Mouse (Mus musculus) spleen, postnatal 14 days (tissue): ENCODE results near the gene Srrm1.

Experiments
- DNase-seq, 2 experiments: peaks; one replicate each; pipeline ENCODE4 v3.0.0; 2021 to 2022; ENCODE audit warnings: low spot score in 2 of 2

The Srrm1 gene

DNA sequence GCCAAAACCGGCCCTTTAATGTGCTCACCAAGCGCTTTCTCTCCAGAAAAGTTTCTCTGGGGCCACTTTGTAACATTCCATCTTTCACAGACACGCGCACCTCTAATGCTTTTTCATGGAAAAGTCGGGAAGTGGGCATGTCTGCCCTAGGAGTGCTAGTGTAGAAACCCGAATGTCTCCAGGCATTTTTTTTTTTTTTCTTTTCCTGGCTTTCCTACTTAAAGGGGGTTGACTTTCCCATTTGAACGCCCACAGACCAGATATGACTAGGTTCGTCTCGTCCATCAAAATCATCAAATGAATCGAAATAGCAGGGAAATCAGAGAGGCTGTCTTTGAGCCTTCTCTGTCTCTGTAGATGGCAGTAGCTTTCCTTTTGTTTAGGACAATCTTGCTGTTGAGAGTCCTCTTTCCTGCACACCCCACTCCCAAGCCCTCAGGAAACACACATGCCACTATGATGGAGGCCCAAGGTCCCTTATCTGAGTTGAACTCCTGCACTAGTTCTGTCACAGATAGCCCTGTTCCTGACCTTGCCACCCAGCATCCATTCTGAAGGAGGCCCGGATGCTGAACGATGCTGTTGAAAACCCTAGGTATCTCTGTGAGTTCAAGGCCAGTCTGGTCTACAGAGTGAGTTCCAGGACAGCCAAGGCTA lies 801 bp upstream of the Srrm1 start:
- peak in 1 of 2 experiments; percentile 13 for DNase-seq

DNA sequence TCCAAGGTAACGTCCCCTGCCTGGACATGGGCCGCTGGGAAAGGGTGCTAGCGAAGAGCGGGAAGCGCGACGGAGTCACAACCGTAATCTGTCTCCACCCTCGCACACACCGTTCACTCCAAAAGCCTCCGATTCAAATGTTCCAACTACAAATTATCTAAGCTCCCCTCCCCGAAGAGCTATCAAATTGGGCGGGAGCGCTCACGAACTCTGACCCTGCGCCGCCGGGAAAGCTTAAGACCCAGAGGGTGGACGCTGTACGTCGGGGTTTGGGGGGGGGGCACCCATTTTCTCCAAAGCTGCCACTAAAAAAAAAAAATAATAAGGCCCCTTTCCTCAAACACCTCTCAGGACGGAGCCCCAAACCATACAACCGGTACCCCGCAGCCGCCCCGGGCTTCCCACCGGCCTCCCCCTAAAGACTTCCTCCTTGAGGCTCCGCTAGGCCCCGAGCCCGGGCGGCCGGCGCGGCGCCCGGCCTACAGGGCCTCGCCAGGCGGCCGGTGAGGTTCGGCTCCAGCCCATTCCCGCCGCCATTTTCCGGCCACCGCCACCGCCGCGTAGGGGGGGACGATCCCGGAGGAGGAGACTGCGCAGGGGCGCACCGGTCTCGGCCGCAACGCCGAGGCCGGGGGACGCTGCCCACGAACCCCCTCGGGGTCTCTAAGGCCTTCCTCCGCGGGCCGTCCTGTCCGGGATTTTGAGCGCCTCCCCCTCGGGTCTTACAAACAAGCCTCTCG lies 625 bp downstream of the Srrm1 start:
- DNase-seq: peak in 1 of 2 experiments; percentile 31

DNA sequence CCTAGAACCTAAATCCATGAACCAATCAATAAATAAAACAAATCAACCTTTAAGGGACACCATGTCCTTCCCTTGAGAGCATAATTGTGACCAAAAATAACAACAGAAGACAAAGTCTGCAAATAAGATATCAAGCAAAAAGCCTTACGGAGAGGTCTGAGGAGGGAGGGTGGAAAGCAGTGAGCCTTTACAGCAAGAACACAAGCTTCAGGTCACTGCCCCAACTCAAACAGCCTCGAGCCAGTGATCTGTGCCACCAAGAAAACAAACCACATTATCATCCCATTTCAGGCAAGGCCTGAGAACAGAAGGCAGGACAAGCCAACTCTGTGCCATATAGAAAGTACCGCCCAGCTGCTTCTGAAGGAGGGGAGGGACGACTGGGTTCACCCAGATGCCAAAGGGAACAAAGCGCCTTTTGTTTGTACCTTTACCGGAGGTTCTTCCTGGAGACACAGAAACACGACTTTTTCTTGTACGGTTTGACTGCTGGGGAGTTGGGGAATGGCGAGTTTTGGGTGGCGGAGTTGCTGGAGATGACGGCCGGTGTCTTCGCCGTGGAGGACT lies 15.7 kb downstream of the Srrm1 start:
- no peak for DNase-seq

DNA sequence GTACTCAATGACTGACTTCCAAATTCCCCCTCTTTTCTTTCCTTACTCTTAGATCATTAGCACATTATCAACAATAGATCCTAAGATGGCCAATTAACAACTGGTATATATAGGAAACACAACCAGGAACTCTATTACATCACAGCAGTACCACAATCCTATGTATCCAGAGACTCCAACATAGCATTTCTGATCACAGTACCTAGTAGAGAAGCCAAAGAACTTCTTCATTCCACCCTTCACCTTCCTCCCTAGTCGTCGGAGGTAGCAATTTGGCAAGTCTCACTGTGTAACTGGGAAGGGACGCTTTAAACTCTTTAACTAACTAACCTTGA lies 17.1 kb downstream of the Srrm1 start:
- DNase-seq: no peak

DNA sequence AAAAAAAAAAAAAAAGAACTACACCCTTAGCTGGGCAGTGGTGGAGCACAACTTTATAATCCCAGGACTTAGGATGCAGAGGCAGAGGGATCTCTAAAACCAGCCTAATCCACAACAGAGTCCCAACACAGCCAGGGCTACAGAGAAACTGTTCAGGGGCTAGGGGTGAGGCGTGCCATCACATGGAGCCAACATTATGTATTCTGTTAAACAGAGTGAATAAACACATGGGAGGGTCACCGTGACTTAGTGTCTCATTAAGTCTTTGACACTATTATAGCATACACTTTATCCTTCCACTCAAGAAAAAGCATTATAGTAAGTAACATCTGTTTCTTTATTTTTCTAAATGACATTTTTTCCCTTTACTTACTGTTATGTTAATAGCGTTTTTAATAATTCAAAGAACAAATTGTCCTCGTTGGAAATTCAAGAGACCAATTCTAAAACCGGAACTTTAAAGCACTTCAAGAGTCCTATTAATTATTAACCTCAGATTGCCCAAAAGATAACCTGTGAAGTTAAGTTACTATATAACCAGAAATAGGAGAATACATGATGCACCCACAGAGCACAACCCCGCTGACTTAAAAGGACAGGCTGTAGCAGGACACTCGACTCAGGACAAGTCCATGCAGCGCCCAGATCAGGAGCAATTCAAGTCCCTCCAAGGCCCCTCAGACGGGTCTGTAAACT lies 17.6 kb downstream of the Srrm1 start:
- no peak for DNase-seq

DNA sequence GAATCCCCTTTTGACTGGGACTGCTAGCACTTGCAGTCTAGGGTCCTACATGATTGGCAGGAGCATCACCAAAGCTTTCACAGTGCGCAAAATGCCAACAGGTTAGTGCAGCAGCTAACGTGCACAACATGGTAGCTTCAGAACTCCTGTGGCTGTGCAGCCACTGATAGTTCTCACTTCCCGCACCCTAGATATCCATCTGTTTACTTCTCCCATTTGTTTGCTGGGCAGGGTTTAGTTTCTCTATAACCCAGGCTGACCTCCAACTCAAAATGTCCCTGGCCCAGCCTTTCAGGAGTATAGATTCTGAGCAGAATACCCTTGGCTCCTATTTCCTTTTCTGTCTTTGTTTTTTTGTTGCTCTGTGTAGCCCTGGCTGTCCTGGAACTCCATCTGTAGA lies 26.7 kb downstream of the Srrm1 start:
- DNase-seq: no peak

DNA sequence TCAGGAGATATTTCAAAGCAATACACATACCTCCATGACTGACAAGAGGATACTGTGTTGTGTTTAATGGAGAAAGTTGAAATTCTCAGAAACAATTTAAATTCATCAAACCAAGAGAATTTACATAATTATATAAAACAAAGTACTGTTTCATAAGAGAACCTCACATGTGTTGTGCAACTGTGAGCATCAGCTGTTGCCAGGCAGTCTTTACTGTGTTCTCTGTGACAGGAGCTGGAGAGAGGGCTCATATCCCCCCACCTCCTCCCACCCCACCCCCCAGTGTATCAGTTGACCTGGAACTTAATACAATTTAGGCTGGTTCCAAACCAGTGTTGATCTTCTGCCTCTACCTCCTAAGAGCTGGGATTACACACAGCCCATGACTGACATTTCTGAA lies 27.1 kb downstream of the Srrm1 start:
- no peak for DNase-seq

DNA sequence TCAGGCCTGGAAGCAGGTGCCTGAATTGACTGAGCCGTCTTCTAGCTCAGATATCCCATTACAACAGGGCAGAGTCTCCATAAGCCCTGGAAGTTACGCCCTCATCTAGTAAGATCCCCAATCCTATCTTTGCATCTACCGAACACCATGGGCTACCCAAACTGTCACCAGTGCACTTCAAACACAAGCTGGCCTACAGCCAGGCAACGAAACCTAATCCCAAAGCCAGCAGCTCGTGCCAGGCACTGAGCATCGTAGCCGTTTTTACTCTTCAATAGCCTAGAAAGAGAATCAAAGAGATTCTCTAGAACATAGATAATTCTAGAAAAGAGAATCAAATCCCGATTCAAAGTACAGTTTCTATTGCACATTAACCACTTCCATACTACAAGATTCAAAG lies 30.1 kb downstream of the Srrm1 start:
- no peak for DNase-seq

DNA sequence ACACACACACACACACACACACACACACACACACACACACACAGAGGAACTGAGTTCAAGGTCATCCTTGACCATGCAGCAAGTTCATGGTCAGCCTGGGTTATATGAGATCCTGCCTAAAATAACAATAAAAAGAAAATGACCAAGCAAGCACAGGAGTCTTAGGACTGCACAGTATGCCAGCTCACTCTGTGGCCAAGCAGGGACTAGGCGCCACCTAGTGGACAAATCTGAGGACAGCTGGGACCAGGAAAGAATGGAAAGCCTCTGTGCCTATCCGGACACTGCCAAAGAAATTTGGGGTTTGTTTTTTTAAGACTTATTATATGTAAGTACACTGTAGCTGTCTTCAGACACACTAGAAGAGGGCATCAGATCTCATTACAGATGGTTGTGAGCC lies 35.2 kb downstream of the Srrm1 start:
- DNase-seq: peak; percentile 38 to 64

DNA sequence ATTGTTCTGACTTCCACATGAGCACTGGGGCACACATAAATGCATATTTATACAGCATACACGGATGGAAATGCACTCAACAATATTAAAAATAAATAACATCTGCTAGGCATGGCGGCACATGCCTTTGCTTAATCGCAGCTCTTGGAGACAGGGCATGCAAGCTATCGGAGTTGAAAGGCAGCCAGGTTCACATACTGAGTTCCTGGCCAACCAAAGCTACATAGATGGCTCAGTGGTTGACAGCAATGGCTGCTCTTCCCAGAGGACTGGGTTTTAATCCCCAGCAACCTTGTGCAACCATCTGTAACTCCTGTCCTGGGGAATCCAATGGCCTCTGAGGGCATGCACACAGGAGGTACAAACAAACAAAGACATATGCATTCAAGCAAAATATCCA lies 35.6 kb downstream of the Srrm1 start:
- no peak for DNase-seq

DNA sequence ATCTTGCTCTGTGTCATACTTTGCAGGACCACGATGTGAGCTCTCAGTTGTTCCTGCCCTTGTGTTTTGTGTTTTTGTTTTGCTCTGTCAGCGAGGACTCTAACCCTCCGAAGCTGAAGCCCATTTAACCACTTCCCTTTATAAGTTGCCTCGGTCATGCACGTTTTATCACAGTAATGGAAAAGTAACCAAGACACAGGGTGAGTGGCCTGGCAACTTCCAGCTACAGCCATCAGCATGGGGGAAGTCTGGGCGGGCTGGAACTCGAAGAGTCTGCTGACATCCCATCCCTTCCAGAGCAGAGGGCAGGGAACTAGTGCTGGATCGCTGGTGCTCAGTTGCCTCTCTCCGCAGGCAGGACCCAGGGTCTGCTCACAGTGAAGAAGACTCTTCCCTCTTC lies 37.8 kb downstream of the Srrm1 start:
- DNase-seq: no peak

DNA sequence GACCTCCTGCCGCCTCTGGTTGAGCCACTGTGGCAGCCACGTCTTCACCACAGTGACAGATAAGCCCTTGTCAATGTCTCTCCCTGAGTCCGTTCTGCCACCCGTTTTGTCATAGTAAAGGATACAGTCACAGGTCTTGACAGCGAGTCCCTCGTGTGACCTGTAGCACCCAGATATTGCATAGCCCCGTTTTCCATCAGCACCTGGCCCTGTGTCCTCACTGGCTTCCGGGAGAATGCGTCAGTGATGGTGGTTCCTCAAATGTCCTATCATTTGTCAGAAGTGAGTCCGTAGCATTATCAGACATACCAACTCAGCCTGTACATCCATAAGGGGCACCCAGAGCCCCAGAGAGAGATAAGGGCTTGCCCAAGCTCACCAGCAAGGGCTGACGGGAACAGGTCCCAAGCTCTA lies 38.7 kb downstream of the Srrm1 start:
- DNase-seq: peak in 1 of 2 experiments; percentile 12

DNA sequence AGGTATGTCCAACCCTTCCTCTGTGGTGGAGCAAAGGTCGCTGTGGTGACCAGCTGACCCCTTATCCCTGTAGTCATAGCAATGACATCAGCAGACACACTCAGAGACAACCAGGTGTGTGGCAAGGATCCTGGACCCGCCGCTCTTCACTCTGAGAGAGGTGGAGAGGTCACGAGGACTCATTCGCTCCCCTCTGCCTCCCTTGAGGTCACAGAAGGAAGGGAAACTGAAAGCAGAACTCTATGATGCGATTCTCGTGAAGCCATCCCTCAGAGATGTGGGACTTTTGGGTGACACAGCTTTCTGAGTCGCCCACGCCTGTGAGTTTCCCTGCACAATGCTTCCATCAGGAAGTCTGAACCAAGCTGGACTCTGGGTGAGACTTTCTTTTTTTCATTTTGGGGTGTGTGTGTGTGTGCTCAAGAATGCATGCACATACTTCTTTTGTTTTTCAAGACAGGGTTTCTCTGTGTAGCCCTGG lies 39.3 kb downstream of the Srrm1 start:
- DNase-seq: peak in 1 of 2 experiments; percentile 25

DNA sequence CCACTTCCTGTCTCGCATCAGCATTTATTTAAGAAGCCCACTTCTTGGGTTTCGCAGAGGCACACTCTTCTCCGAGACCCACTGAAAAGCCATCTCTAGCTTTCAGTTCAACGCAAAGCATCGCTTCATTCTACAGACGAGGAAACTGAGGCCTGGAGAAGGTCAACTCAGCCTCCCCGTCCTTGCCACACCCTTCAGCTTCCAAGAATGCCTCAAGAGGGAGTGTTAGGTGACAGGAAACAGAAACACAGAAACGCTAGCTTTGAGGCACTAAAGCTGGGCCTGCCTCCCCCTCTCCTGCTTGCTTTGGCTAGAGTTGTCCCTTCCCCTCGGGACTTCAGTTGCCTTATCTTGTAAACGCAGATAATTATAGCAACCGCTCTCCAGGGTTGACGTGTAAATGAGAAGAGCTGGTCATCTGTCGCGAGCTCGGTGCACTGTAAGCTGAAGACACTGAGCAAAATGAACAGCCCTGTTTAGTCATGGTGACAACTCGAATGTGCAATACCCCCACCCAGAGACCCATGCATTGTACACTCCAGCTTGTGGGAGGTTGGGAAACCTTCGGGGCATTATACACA lies 39.9 kb downstream of the Srrm1 start:
- DNase-seq: no peak

DNA sequence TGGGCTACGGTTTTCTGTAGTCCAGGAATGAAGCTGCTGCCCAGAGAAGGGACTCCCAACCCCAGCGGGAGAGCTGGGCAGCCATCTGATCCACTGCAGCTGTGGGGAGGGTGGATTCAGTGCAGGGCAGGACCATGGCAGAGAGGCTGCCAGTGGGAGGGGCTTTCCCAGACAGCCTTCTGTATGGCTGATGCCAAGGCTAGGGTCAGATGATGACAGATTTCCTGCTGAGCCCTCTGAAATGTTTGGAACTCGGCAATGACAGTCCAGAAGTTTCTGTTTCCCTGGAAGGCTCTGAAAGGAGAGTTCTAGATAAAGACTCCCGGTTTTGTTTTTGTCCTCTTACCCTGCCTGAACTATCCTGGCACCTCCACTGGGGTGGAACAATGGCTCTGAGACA lies 40.4 kb downstream of the Srrm1 start:
- DNase-seq: no peak

DNA sequence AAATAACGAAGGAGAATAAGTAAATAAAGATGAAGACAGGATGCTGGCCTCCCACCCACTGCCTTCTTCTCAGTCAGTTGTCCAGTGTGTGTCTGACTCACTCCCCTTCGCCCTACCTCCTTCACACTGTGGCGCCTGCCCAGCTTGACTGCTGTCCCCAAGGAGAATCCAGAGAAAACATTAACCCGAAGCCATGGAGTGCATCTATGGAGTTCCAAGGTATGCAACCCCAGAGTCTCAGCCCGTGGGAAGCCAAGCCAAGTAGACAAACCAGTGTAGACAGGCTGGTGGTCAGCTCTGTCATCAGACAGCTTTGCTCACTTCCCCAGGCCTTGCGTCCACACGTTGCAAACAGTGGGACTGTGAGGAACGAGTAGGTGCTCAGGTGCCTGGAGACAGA lies 42.8 kb downstream of the Srrm1 start:
- no peak for DNase-seq

DNA sequence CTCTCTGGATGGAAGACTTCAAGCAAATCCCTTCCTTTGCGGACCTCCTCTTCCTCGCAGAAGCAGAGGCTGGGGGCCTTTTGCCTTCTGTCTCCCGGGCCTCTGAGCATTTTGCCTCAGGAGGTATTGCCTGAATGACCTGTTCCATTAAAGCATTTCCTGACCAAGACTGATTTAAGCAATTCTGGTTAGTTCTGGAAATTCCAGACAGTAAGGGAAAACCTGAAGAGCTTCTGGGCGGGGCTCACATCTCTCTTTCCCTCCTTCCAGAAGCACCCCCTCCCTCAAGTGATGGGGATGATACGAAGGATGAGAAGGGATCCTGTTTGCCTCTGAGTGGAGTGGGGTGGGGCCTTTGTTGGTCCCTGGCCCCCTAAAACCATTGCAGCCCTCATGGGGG lies 43.4 kb downstream of the Srrm1 start:
- DNase-seq: no peak

DNA sequence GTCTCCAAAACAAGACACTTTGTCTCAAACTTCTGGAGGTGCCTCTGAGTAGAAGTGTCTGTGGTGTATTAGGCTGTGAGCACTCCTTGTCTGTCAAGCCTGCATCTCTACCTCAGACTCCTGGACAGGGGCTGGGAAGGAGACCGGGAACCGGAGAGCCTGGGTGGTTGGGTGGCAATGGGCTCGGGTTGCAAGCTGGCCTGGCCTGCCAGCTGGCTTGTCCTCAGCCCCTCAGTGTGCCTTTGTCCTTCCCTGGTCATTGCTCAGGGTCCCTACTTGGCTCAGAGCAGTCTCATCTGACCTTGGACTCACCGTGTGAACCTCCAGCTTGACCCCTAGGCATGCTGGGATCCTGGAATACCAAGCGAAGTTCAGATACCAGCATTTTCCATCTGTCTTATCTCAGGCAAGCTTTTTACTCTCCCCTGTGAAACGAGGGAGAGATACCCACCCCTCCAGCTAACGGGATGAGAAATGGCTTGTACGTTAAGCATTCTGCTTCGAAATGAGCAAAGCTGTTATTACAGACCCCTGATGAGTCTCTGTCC lies 43.9 kb downstream of the Srrm1 start:
- DNase-seq: no peak

DNA sequence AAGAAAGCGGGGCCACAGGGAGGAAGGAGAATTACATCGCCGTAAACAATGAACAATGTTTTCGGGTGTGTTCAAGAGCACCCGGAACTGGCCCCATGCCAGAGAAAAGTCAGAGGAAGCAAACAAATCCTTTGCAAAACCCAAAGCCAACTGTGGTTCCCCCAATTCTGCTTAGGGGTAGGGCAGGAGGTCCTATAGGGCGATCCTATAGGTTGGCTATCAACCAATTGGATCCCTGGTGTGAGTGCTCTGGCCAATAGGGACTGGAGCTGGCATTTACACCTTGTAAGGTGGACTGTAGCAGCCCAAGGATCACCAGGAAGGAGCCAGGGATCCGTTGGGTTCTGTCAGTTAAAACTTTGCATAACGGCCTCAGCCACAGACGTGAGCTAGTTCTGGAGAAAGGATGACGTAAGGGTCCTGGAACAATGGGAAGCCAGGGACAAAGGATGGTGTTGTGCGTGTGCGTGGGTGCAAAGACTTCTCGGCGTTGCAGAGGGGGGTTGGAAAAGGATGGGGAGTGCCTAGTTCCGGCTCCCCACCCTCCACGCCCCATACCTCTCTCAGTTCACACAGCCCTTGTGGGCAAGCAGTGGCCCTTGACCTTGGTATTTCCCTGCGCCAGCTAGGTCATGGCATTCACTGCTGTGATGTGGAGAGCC lies 46.0 kb downstream of the Srrm1 start:
- no peak for DNase-seq

DNA sequence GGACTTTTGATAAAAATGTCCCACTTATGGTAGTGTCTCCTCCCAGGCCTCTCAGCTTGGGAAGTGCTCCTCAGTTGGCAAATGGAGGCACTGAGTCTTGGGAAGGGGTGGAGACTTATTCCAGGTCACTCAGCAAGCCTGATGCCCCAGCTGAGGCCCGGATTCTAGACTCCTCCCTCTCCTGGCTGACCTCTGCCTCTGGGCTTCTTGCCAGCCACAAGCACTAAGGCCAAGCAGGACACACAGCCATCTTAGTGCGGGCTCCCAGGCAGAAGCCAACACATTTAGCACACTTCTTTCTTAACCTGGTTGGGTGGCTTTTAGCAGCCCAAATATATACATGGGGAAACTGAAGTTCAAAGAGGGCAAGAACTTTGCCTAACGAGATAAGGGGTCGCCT lies 46.6 kb downstream of the Srrm1 start:
- no peak for DNase-seq

DNA sequence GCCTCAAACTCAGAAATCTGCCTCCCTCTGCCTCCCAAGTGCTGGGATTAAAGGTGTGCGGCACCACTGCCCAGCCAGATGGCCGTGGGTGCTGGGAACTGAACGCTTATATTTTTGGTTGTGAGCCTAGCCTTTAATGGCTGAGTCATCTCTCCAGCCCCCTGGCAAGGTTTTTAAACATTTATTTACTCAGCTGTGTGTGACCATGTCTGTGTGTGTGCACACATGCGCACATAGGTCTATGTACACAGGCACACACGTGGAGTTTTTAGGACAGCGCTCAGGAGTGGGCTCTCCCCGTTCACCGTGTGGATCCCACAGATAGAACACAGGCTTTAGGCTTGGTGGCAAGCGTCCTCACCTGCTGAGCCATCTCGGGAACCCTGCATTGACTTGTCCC lies 50.9 kb downstream of the Srrm1 start:
- no peak for DNase-seq
